Mouse (Mus musculus): ENCODE results near the gene Cuedc1. TPM values are rescaled to one million over a fixed set of nuclear protein-coding genes. Genes with fewer than 3 reads are reported as not detected.
A peak's percentile ranks its signal among the peaks of the same experiment; 100 is the strongest.
"Not testable (repeated sequence)": the region's sequence is repeated elsewhere in the genome, so short reads cannot be mapped to it uniquely, and the experiment has no call there.

Gene Cuedc1
- polyA plus RNA-seq, 1 experiment from 2014 or later: 16.8 TPM

- Histone ChIP-seq H3K4me1 (ENCODE audit: insufficient read depth) (peaks cover 8% of the 10 kb centered on the region; the same call in 1 of the 2 replicates), H3K4me3 (ENCODE audit: low read depth, low read length) (no peak overlapping the region), H3K9me3 (ENCODE audit: low read depth, low read length) (no peaks in the 10 kb centered on the region), H3K27me3 (ENCODE audit: insufficient read depth, low read length) (peaks cover 24% of the 10 kb centered on the region), H3K27ac (ENCODE audit: low read depth) (no peak overlapping the region), H3K4me2 (no peak overlapping the region), H3K9ac (no peak overlapping the region), H3K36me3 (ENCODE audit: insufficient read depth) (no peaks in the 10 kb centered on the region)
- DNase-seq: peak; percentile 77
- ATAC-seq (ENCODE audit: insufficient read depth): peak; percentile 59
- peak; percentile 45 for TF ChIP-seq CTCF (IDR thresholded peaks at IDR 0.05; ENCODE audit: low read depth)
- WGBS: 11% methylated on average over 4 of the region's 4 CpGs
Measured at GRCm38 (mm10) chr11:88192595-88192994, 94.7 kb downstream of the Cuedc1 start.

- peaks cover 9% of the 10 kb centered on the region; the same call in 1 of the 2 replicates for H3K4me1 ChIP-seq (ENCODE audit: insufficient read depth)
- DNase-seq (no peak), ATAC-seq (ENCODE audit: insufficient read depth) (no peak)
- 6% methylated on average over 34 of the region's 34 CpGs for WGBS
- no peaks in the 10 kb centered on the region for H3K9me3 ChIP-seq (ENCODE audit: low read depth, low read length)
- peaks cover 24% of the 10 kb centered on the region for H3K27me3 ChIP-seq (ENCODE audit: insufficient read depth, low read length)
- peak overlapping the region; percentile 11; the same call in 1 of the 2 replicates for H3K9ac ChIP-seq
- TF ChIP-seq CTCF (IDR thresholded peaks at IDR 0.05; ENCODE audit: low read depth): no peak
- no peaks in the 10 kb centered on the region for H3K36me3 ChIP-seq (ENCODE audit: insufficient read depth)
- peak overlapping the region; percentile 15 for H3K4me3 ChIP-seq (ENCODE audit: low read depth, low read length)
- H3K4me2 ChIP-seq: peak overlapping the region; percentile 53
- H3K27ac ChIP-seq (ENCODE audit: low read depth): no peak overlapping the region
Measured at GRCm38 (mm10) chr11:88193098-88193823, 95.4 kb downstream of the Cuedc1 start.

GRCm38 (mm10) chr11:88193824-88194696, 96.2 kb downstream of the Cuedc1 start:
- DNase-seq (peak; percentile 59), ATAC-seq (ENCODE audit: insufficient read depth) (no peak)
- no peak for TF ChIP-seq CTCF (IDR thresholded peaks at IDR 0.05; ENCODE audit: low read depth)
- 12% methylated on average over 29 of the region's 29 CpGs for WGBS
- peak overlapping the region; percentile 15 for H3K4me3 ChIP-seq (ENCODE audit: low read depth, low read length)
- H3K27me3 ChIP-seq (ENCODE audit: insufficient read depth, low read length): peaks cover 24% of the 10 kb centered on the region
- H3K27ac ChIP-seq (ENCODE audit: low read depth): no peak overlapping the region
- peaks cover 9% of the 10 kb centered on the region; the same call in 1 of the 2 replicates for H3K4me1 ChIP-seq (ENCODE audit: insufficient read depth)
- 0 out of 2 replicates have a peak overlapping the region, but pooled peaks have one; percentile 11 for H3K9ac ChIP-seq
- peak overlapping the region; percentile 53 for H3K4me2 ChIP-seq
- no peaks in the 10 kb centered on the region for H3K9me3 ChIP-seq (ENCODE audit: low read depth, low read length)
- no peaks in the 10 kb centered on the region for H3K36me3 ChIP-seq (ENCODE audit: insufficient read depth)

- not testable (repeated sequence) for ATAC-seq (ENCODE audit: insufficient read depth); H3K4me1 ChIP-seq (ENCODE audit: insufficient read depth); H3K27ac ChIP-seq (ENCODE audit: low read depth); H3K9me3 ChIP-seq (ENCODE audit: low read depth, low read length); H3K36me3 ChIP-seq (ENCODE audit: insufficient read depth); H3K4me2 ChIP-seq; H3K9ac ChIP-seq; DNase-seq; H3K4me3 ChIP-seq (ENCODE audit: low read depth, low read length)
- 80% methylated on average over 3 of the region's 3 CpGs for WGBS
- TF ChIP-seq CTCF (IDR thresholded peaks at IDR 0.05; ENCODE audit: low read depth): peak; percentile 21; the same call in 1 of the 2 replicates
- H3K27me3 ChIP-seq (ENCODE audit: insufficient read depth, low read length): peaks cover 24% of the 10 kb centered on the region
Measured at GRCm38 (mm10) chr11:88195699-88196098, 97.8 kb downstream of the Cuedc1 start.

- WGBS: 2% methylated on average over 2 of the region's 2 CpGs
- ATAC-seq (ENCODE audit: insufficient read depth): peak; percentile 3; the same call in 1 of the 2 replicates
- Histone ChIP-seq H3K4me2 (no peak overlapping the region), H3K4me1 (ENCODE audit: insufficient read depth) (peaks cover 9% of the 10 kb centered on the region; the same call in 1 of the 2 replicates), H3K9me3 (ENCODE audit: low read depth, low read length) (no peaks in the 10 kb centered on the region), H3K27me3 (ENCODE audit: insufficient read depth, low read length) (peaks cover 24% of the 10 kb centered on the region), H3K9ac (no peak overlapping the region), H3K27ac (ENCODE audit: low read depth) (no peak overlapping the region), H3K36me3 (ENCODE audit: insufficient read depth) (no peaks in the 10 kb centered on the region), H3K4me3 (ENCODE audit: low read depth, low read length) (no peak overlapping the region)
- DNase-seq: peak; percentile 98
- TF ChIP-seq CTCF (IDR thresholded peaks at IDR 0.05; ENCODE audit: low read depth): peak; percentile 84
Measured at GRCm38 (mm10) chr11:88197153-88197576, 99.3 kb downstream of the Cuedc1 start.

- WGBS: 32% methylated on average over 4 of the region's 4 CpGs
- TF ChIP-seq CTCF (IDR thresholded peaks at IDR 0.05; ENCODE audit: low read depth): no peak
- Histone ChIP-seq H3K27me3 (ENCODE audit: insufficient read depth, low read length) (peaks cover 18% of the 10 kb centered on the region), H3K4me1 (ENCODE audit: insufficient read depth) (peaks cover 11% of the 10 kb centered on the region; the same call in 1 of the 2 replicates), H3K9ac (no peak overlapping the region), H3K4me3 (ENCODE audit: low read depth, low read length) (no peak overlapping the region), H3K9me3 (ENCODE audit: low read depth, low read length) (no peaks in the 10 kb centered on the region), H3K4me2 (no peak overlapping the region), H3K36me3 (ENCODE audit: insufficient read depth) (no peaks in the 10 kb centered on the region), H3K27ac (ENCODE audit: low read depth) (no peak overlapping the region)
- DNase-seq (no peak), ATAC-seq (ENCODE audit: insufficient read depth) (no peak)
Measured at GRCm38 (mm10) chr11:88198223-88198622, 100.4 kb downstream of the Cuedc1 start.

Data from lung, embryonic 14.5 days (tissue).